ENCODE assay signal across 22 mouse cellular contexts in the genomic region with DNA sequence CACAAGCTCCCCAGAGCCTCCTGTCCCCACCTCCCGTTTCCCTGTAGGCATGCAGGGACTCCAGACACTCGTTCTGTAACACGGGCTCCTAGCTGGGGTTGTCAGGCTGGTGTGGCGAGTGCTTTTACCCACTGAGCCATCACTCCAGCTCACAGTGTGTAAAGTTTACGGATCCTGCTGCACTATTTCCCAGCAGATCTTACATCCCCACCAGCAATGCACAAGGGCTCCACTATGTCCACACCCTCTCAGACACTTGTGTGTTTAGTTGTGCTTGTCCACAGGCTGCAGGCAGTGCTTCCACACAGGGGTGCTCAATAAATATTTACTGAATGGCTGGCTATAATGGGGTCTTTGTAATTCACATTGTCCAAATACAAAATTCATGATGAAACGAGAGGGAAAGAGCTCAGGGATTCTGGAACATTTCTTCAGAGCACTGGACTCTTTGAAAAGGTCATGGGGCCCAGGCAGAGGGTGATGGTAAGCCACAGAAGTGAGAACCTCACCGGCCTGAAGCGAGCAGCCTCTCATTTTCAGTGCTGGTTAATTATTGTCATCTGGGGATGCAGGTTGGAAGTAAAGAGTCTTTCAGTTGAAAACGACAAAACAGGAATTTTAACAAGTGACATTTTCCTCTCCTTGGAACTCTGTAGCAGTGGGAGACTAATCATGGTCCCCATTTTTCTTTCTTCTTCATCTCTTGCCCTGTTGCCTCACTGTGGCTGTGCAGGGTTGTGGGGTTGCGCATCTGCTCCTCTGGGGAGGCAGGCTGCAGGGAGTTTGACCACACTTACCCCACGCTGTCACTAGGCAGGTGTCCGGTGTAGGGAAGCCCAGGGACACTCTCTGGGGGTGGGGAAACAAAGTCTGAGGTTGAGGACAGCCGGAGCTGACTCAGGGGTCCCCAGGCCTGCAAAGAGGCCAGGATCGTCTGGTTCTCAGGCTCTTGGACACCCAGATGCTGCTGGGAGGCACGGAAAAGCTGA. TPM values are rescaled to one million over a fixed set of nuclear protein-coding genes. Genes with fewer than 3 reads are reported as not detected.
DNase-seq lines count a peak whose midpoint lies in the region; ATAC-seq and TF ChIP-seq lines count a peak whose summit lies in the region.
"Had no signal": no experiment of that assay in that cellular context is flagged by ENCODE, and none has a peak within 500 bp of the region (broad histone marks: within the 10 kb centered on the region; RNA-seq: fewer than 3 reads in every experiment).

No protein-coding gene starts in this region.

- no peak for TF ChIP-seq RAD21 in CH12.LX (IDR thresholded peaks at IDR 0.05; ENCODE audit: low read depth, low read length)

- no peak overlapping the region for H3K9ac ChIP-seq in embryonic facial prominence, embryonic 11.5 days (replicated peaks; ENCODE audit: low read length)
- H3K9ac ChIP-seq in lung, embryonic 15.5 days: no peak overlapping the region
- no peak overlapping the region for H3K9ac ChIP-seq in lung, postnatal 0 days (replicated peaks; ENCODE audit: low read depth)
- H3K9ac ChIP-seq in CH12.LX (ENCODE audit: insufficient read depth, low read depth): no peak overlapping the region
- no peak overlapping the region for H3K9ac ChIP-seq in limb, embryonic 13.5 days
- H3K9ac ChIP-seq in hindbrain, embryonic 14.5 days: no peak overlapping the region
- H3K9ac ChIP-seq: hindbrain, embryonic 12.5 days had no signal

- no peak overlapping the region for H3K4me3 ChIP-seq in embryonic facial prominence, embryonic 11.5 days (ENCODE audit: low read depth, low read length)
- H3K4me3 ChIP-seq in embryonic facial prominence, embryonic 10.5 days: no peak overlapping the region
- no peak overlapping the region for H3K4me3 ChIP-seq in lung, embryonic 15.5 days
- H3K4me3 ChIP-seq in lung, postnatal 0 days (ENCODE audit: low read depth, low read length): no peak overlapping the region
- no peak overlapping the region for H3K4me3 ChIP-seq in CH12.LX (replicated peaks in 1 of 3; ENCODE audit: low read depth in 2 of 3, low read length in 2 of 3, poor library complexity in 1 of 3)
- H3K4me3 ChIP-seq in limb, embryonic 13.5 days: no peak overlapping the region
- no peak overlapping the region for H3K4me3 ChIP-seq in hindbrain, embryonic 14.5 days (replicated peaks; ENCODE audit: low read length)
- H3K4me3 ChIP-seq: heart, adult 2 months; hindbrain, embryonic 12.5 days; megakaryocyte, embryonic 14.5 days had no signal

- H3K79me2 ChIP-seq in CH12.LX (replicated peaks; ENCODE audit: control insufficient read depth, extremely low read depth, insufficient read depth, poor library complexity, severe bottlenecking): no peaks in the 10 kb centered on the region

- no peak overlapping the region for H3K4me2 ChIP-seq in embryonic facial prominence, embryonic 11.5 days (ENCODE audit: low read depth, low read length)
- no peak overlapping the region for H3K4me2 ChIP-seq in lung, embryonic 15.5 days
- no peak overlapping the region for H3K4me2 ChIP-seq in lung, postnatal 0 days (replicated peaks; ENCODE audit: low read depth, low read length)
- H3K4me2 ChIP-seq in CH12.LX (ENCODE audit: insufficient read depth, low read depth, poor library complexity, severe bottlenecking): peak overlapping the region; percentile 25
- no peak overlapping the region for H3K4me2 ChIP-seq in limb, embryonic 13.5 days (replicated peaks)
- H3K4me2 ChIP-seq in hindbrain, embryonic 14.5 days (replicated peaks): no peak overlapping the region
- H3K4me2 ChIP-seq: hindbrain, embryonic 12.5 days had no signal

- in situ Hi-C loops in CH12.LX (cut with MboI; ENCODE audit: low pct_ligation_motif_present, low pct_unique_long_range_greater_than_20kb, low sequenced_read_pairs): no loop called here

- dilution Hi-C loops in CH12.LX (cut with MboI; ENCODE audit: extremely low pct_ligation_motif_present, extremely low pct_unique_long_range_greater_than_20kb, low sequenced_read_pairs): no loop called here

- no peak for TF ChIP-seq CTCF in lung, postnatal 0 days (IDR thresholded peaks at IDR 0.05)
- TF ChIP-seq CTCF in CH12.LX (conservative IDR thresholded peaks at IDR 0.05 in 1 of 2, IDR thresholded peaks at IDR 0.05 in 1 of 2; ENCODE audit: low read depth in 2 of 2, low read length in 2 of 2): no peak

- no peaks in the 10 kb centered on the region for H3K36me3 ChIP-seq in embryonic facial prominence, embryonic 11.5 days (replicated peaks; ENCODE audit: control insufficient read depth, insufficient read depth, low read depth, low read length)
- H3K36me3 ChIP-seq in embryonic facial prominence, embryonic 10.5 days (replicated peaks): no peaks in the 10 kb centered on the region
- H3K36me3 ChIP-seq in lung, embryonic 15.5 days: no peaks in the 10 kb centered on the region
- H3K36me3 ChIP-seq in lung, postnatal 0 days (ENCODE audit: insufficient read depth, low read length): no peaks in the 10 kb centered on the region
- no peaks in the 10 kb centered on the region for H3K36me3 ChIP-seq in CH12.LX (replicated peaks in 1 of 2; ENCODE audit: control insufficient read depth in 1 of 2, insufficient read depth in 1 of 2, low read length in 1 of 2)
- no peaks in the 10 kb centered on the region for H3K36me3 ChIP-seq in limb, embryonic 13.5 days
- no peaks in the 10 kb centered on the region for H3K36me3 ChIP-seq in hindbrain, embryonic 14.5 days (replicated peaks; ENCODE audit: control insufficient read depth, insufficient read depth)
- H3K36me3 ChIP-seq: hindbrain, embryonic 12.5 days had no signal

- H3K4me1 ChIP-seq in embryonic facial prominence, embryonic 11.5 days (ENCODE audit: control insufficient read depth, insufficient read depth, low read length): no peaks in the 10 kb centered on the region
- peaks cover 11% of the 10 kb centered on the region for H3K4me1 ChIP-seq in embryonic facial prominence, embryonic 10.5 days
- H3K4me1 ChIP-seq in lung, embryonic 15.5 days: peaks cover 11% of the 10 kb centered on the region
- no peaks in the 10 kb centered on the region for H3K4me1 ChIP-seq in lung, postnatal 0 days (ENCODE audit: insufficient read depth, low read depth, low read length)
- H3K4me1 ChIP-seq in CH12.LX (ENCODE audit: control insufficient read depth in 1 of 2, insufficient read depth in 2 of 2): peaks cover 5 to 22% of the 10 kb centered on the region in 2 experiments
- H3K4me1 ChIP-seq in limb, embryonic 13.5 days: peaks cover 12% of the 10 kb centered on the region
- H3K4me1 ChIP-seq in hindbrain, embryonic 14.5 days (replicated peaks; ENCODE audit: control insufficient read depth, insufficient read depth, low read length): no peaks in the 10 kb centered on the region
- H3K4me1 ChIP-seq: megakaryocyte, embryonic 14.5 days had no signal

- TF ChIP-seq POLR2A in CH12.LX (IDR thresholded peaks at IDR 0.05; ENCODE audit: low read depth, low read length): no peak

- no peaks in the 10 kb centered on the region for H3K9me3 ChIP-seq in embryonic facial prominence, embryonic 11.5 days (replicated peaks; ENCODE audit: control insufficient read depth, low read length)
- no peaks in the 10 kb centered on the region for H3K9me3 ChIP-seq in embryonic facial prominence, embryonic 10.5 days
- no peaks in the 10 kb centered on the region for H3K9me3 ChIP-seq in lung, embryonic 15.5 days
- H3K9me3 ChIP-seq in lung, postnatal 0 days (ENCODE audit: low read length): no peaks in the 10 kb centered on the region
- no peaks in the 10 kb centered on the region for H3K9me3 ChIP-seq in CH12.LX (replicated peaks; ENCODE audit: low read length)
- no peaks in the 10 kb centered on the region for H3K9me3 ChIP-seq in limb, embryonic 13.5 days
- H3K9me3 ChIP-seq in hindbrain, embryonic 14.5 days (ENCODE audit: control insufficient read depth, low read length): no peaks in the 10 kb centered on the region
- H3K9me3 ChIP-seq: hindbrain, embryonic 12.5 days had no signal

- no peak for DNase-seq in embryonic facial prominence, embryonic 11.5 days (ENCODE audit: low spot score)
- DNase-seq in embryonic facial prominence, embryonic 10.5 days (ENCODE audit: low spot score): no peak
- no peak for DNase-seq in lung, postnatal 0 days (ENCODE audit: low spot score)
- DNase-seq in CH12.LX (ENCODE audit: extremely low read depth): no peak
- no peak for DNase-seq in cerebellum, adult 8-10 months
- no peak for DNase-seq in hindbrain, embryonic 14.5 days (ENCODE audit: low spot score)
- DNase-seq: cerebellum, postnatal 10 days; heart, adult 2 months; kidney, adult 2 months; kidney, postnatal 4 days; lung, adult 2 months; thymus, postnatal 4 days had no signal

- ATAC-seq in embryonic facial prominence, embryonic 11.5 days (replicated peaks; ENCODE audit: insufficient number of reproducible peaks, low FRiP score, low TSS enrichment, low read depth): 0 out of 2 replicates have a peak, but pooled peaks have one; percentile 52
- ATAC-seq in lung, embryonic 15.5 days (ENCODE audit: borderline replicate concordance, extremely low read depth, low FRiP score, low TSS enrichment): peak; percentile 71
- ATAC-seq in lung, postnatal 0 days: no peak
- 0 out of 2 replicates have a peak, but pooled peaks have one; percentile 24 for ATAC-seq in limb, embryonic 13.5 days (ENCODE audit: low FRiP score, low read depth)
- no peak for ATAC-seq in hindbrain, embryonic 14.5 days (ENCODE audit: low FRiP score)

- no peak for TF ChIP-seq EP300 in lung, postnatal 0 days (IDR thresholded peaks at IDR 0.05)
- no peak for TF ChIP-seq EP300 in CH12.LX (IDR thresholded peaks at IDR 0.05; ENCODE audit: low read length)

- H3K27me3 ChIP-seq in embryonic facial prominence, embryonic 11.5 days (ENCODE audit: control insufficient read depth, insufficient read depth, low read length): no peaks in the 10 kb centered on the region
- H3K27me3 ChIP-seq in embryonic facial prominence, embryonic 10.5 days (replicated peaks; ENCODE audit: low read depth, poor library complexity, severe bottlenecking): no peaks in the 10 kb centered on the region
- H3K27me3 ChIP-seq in lung, embryonic 15.5 days: no peaks in the 10 kb centered on the region
- no peaks in the 10 kb centered on the region for H3K27me3 ChIP-seq in lung, postnatal 0 days (replicated peaks; ENCODE audit: insufficient read depth, low read length)
- H3K27me3 ChIP-seq in CH12.LX (replicated peaks): no peaks in the 10 kb centered on the region
- H3K27me3 ChIP-seq in limb, embryonic 13.5 days: no peaks in the 10 kb centered on the region
- no peaks in the 10 kb centered on the region for H3K27me3 ChIP-seq in hindbrain, embryonic 14.5 days (ENCODE audit: control insufficient read depth, insufficient read depth, low read length)
- H3K27me3 ChIP-seq: hindbrain, embryonic 12.5 days had no signal

- WGBS in embryonic facial prominence, embryonic 11.5 days: 52% methylated on average over 15 of the region's 15 CpGs
- WGBS in embryonic facial prominence, embryonic 10.5 days: 61% methylated on average over 15 of the region's 15 CpGs
- 36% methylated on average over 15 of the region's 15 CpGs for WGBS in lung, embryonic 15.5 days
- WGBS in lung, postnatal 0 days: 45% methylated on average over 15 of the region's 15 CpGs
- WGBS in limb, embryonic 13.5 days: 46% methylated on average over 15 of the region's 15 CpGs
- WGBS in hindbrain, embryonic 14.5 days: 58% methylated on average over 15 of the region's 15 CpGs

- H3K27ac ChIP-seq in embryonic facial prominence, embryonic 11.5 days (replicated peaks; ENCODE audit: low read depth, low read length): no peak overlapping the region
- no peak overlapping the region for H3K27ac ChIP-seq in embryonic facial prominence, embryonic 10.5 days (replicated peaks)
- H3K27ac ChIP-seq in lung, embryonic 15.5 days: peak overlapping the region; percentile 50
- H3K27ac ChIP-seq in lung, postnatal 0 days (ENCODE audit: low read length): no peak overlapping the region
- no peak overlapping the region for H3K27ac ChIP-seq in CH12.LX (ENCODE audit: insufficient read depth, low read depth)
- H3K27ac ChIP-seq in limb, embryonic 13.5 days: no peak overlapping the region
- no peak overlapping the region for H3K27ac ChIP-seq in hindbrain, embryonic 14.5 days
- H3K27ac ChIP-seq: heart, adult 2 months; hindbrain, embryonic 12.5 days had no signal

RNA-seq across cellular contexts. Expression of a gene that starts 15.4 kb away (rescaled TPM):
- not detected in 2 replicates for polyA plus RNA-seq in embryonic facial prominence, embryonic 11.5 days (2014; fragmentation: Nextera tagmentation; extraction: Ambion mirVana)
- polyA plus RNA-seq in embryonic facial prominence, embryonic 10.5 days (2016; fragmentation: Nextera tagmentation; extraction: Ambion mirVana): not detected in 2 replicates
- not detected in 2 replicates for polyA plus RNA-seq in lung, embryonic 15.5 days (2015; fragmentation: Nextera tagmentation; extraction: Ambion mirVana)
- polyA plus RNA-seq in lung, postnatal 0 days (2015; fragmentation: Nextera tagmentation; extraction: Ambion mirVana): not detected in 2 replicates
- total RNA-seq in CH12.LX (2012; rRNA removed) (not detected in 2 replicates), CH12.LX (2014; rRNA removed) (not detected in 2 replicates)
- polyA plus RNA-seq in CH12.LX (2012; ENCODE audit: insufficient read length, low read depth): not detected in 2 replicates
- not detected in 2 replicates for polyA plus RNA-seq in limb, embryonic 13.5 days (2015; fragmentation: Nextera tagmentation; extraction: Ambion mirVana)
- not detected in 2 replicates for polyA plus RNA-seq in hindbrain, embryonic 14.5 days (2014; fragmentation: Nextera tagmentation; extraction: Ambion mirVana)
- total RNA-seq: adrenal gland, adult 18-20 months; gastrocnemius, adult 8-10 months; heart, adult 2 months; layer of hippocampus, postnatal 14 days; left cerebral cortex, postnatal 10 days; liver, adult 2 months had no signal
- polyA plus RNA-seq: heart, adult 2 months; heart, embryonic 16.5 days; hindbrain, embryonic 12.5 days; kidney, adult 2 months; liver, adult 2 months; lung, adult 2 months had no signal

Comparison
In these comparisons a context has a peak if more than half of its experiments do, and no peak if none do; other contexts are left out.
1. ATAC-seq: peak in embryonic facial prominence, embryonic 11.5 days (single experiment), lung, embryonic 15.5 days (single experiment) and limb, embryonic 13.5 days (single experiment); none in lung, postnatal 0 days (single experiment) and hindbrain, embryonic 14.5 days (single experiment).